Mouse (Mus musculus) ES-E14 (cell line): ENCODE measurements around the gene Ywhaq.

Experiments used
- MAFK ChIP-seq: IDR thresholded peaks from 2 replicates; pipeline ENCODE4 v1.6.1; 2014; ENCODE audit warnings: mild to moderate bottlenecking, low read depth, low read length, inconsistent platforms; ENCODE audit not compliant: insufficient read depth
- ZNF384 ChIP-seq: IDR thresholded peaks from 2 replicates; pipeline ENCODE4 v1.6.1; 2012; ENCODE audit warnings: low read depth, low read length, inconsistent platforms

DNA sequence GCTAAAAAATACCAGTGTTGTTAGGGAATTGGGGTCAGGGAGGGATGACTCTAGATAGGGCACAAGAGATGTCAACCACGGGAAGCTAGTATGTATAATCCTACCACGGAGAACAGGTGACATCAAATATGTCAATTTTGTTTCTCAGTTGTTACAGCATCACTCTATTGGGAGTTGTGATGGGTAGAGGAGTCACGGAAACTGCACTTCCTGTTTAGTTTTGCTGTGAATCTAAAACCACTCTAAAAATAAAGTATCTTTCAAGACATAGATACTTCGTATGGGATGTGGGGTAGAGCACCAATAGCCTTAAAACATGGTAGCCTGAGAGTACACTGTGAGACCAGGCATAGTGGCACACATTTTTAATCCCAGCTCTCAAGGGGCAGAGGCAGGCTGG lies 42.2 kb upstream of the Ywhaq start:
- TF ChIP-seq MAFK (no peak), ZNF384 (no peak)
